Mouse (Mus musculus) kidney, adult 9 months (tissue): ENCODE results near the gene Actl6b.

ENCODE experiments used
- DNase-seq: peaks from one replicate; pipeline ENCODE4 v3.0.0; 2022

Gene Actl6b

DNA sequence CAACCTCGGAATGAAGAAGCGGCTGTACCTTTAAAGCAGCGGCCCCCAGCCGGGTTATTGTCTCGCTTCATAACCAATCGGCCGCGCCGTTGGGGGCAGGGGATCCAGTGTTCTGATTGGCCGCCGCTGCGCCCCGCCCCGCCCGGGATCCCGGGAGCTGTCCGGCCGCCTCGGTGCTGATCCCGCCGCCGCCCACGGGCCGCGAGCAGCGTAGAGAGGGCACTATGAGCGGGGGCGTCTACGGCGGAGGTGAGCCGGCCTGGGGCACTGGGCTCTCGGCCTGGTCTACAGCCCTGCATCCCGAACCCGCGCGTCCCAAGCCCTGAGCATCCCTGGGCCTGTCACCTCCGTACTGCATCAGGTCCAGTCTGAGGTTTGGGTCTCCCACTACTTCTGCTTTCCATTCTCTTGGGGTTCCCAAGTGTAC is at the start of gene Actl6b:
Gene Actl6b (plus strand): TSS at position 107 of the 427 bp plus-strand sequence.
- DNase-seq: peak; percentile 61

DNA sequence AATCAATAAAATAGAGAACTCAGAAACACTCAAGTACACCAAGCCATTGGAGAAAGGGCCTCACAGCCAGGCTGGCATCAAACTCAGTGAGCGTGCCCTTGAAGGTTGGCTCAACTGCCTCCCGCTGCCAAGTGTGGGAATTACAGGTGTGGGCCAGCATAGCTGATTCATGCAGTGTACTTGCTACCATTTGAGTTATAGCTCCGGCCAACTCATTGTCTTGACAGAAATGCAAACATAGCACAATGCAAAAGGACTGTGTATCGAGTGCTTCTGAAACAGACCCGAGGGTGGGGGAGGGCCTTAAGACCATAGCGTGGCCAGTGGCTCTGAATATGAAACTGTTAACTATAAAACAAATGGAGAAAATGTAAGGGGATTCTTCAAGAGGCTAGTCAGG is 49.3 kb upstream of the Actl6b start:
- no peak for DNase-seq

DNA sequence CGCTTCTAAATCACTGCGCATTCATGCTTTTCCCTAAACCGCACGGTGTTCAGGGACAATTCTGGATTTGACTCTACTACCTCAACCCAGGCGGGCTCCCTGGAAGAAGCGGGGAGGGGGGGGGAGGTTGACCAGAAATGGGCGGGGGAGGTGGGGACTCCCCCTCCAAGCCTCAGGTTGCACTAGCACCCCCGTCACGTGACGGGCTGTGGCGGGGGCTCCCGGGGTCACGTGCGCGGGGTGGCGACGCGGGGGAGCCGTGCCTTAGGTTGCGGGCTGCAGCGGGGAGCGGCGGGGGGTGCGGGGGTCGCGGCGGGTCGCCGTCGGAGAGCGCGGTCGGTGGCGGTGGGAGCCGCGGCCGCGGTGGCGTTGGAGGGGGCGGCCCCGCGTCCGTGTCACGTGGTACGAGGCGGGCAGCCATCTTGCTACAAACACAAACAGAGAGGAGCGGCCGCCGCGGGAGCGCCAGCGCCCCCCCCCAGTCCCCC is 43.3 kb upstream of the Actl6b start:
- DNase-seq: peak; percentile 84

DNA sequence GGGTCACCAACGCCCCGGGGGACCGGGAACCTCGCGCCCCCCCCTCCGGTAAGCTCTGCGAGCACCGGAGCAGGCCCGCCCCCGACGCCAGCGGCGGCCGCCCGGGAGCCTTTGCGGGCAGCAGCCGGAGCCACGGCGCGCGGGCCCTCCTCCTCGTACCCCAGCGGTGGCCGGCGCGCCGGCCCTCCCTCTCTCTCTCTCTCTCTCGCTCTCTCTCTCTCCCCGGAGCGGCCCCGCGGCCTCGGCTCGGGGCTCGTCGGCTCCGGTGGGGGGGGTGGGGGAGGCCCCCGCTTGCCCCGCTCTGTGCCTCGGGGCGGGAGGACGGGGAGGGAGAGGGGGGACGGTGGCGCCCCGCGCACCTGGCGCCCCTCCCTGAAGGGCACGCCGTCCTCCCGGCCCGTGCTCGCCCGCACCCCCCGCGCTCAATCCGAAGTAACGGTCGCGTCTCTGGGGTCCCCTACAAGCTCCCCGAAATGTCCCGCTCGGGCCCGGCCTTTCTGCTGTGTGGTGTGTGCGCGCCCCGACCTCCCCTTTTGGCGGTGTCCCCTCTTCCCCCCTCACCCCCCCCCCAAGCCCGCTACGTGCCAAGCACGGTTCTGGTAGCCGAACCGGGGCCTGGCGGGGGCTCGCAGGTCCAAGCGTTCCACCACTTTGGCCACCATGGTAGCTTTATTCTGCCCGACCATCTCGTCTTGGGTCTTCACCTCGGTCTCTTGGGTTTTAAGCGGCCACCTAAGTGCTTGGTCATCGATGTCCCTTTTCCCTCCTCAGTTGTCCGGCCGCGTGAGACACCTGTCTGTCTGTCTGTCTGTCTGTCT is 42.5 kb upstream of the Actl6b start:
- no peak for DNase-seq

DNA sequence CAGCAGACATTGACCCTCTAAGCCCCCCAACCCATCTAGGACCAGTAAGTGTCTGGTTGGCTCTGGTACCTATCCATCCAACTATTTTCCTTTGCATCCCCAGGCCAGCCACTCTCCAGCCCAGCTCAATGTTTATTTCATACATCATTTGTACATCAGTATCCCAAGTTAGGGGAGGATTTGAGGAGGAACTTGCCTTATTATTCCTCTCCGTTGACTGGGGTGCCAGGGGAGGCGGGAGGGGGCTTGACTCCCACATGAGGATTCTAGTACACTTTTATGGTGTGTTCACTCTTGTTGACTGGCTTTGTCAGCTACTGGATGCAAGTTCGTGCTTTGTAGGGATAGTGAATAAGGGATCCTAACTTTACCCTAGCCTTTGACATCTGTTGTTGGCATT is 41.6 kb upstream of the Actl6b start:
- DNase-seq: no peak

DNA sequence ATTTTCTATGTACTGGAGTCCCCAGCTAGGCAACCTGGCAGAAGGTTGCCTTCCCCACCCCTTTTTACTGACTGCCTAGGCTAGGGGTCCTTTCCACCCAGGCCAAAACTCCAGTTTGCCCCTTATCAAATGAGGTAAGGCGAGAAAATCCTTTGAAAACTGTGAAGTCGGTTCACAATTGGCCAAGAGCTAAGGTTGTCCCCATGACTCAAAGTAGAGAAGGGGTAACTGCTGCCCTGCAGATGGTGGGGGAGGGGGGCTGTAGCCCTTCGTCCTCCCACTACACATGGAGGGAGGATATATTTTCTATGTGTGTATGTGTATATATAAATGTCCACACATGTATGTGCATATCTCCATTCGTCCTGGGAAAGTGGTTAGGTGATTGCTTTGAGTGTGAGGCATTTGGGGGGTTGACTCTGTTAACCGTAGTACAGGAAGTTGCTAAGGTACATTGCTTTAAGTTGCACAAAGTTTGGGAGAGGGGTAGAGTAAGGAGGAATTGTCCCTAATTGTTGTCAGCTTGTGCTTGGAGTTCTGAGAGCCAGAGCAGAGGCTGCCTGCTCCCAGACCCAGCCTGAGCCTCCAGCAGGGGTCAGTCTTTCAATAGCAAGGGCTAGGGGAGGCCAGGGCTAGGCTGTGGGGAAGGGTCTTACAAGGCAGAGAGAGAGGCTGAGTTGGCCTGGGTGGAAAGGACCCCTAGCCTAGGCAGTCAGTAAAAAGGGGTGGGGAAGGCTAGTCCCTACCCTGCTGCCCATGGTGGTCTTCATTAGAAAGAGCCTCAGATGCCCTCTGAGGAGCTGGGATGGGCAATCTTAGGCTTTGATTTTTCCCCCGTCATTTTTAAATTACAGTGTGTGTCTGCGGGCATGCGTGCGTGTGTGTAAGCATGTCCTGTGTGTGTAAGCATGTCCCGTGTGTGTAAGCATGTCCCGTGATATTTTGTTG is 40.2 kb upstream of the Actl6b start:
- DNase-seq: no peak

DNA sequence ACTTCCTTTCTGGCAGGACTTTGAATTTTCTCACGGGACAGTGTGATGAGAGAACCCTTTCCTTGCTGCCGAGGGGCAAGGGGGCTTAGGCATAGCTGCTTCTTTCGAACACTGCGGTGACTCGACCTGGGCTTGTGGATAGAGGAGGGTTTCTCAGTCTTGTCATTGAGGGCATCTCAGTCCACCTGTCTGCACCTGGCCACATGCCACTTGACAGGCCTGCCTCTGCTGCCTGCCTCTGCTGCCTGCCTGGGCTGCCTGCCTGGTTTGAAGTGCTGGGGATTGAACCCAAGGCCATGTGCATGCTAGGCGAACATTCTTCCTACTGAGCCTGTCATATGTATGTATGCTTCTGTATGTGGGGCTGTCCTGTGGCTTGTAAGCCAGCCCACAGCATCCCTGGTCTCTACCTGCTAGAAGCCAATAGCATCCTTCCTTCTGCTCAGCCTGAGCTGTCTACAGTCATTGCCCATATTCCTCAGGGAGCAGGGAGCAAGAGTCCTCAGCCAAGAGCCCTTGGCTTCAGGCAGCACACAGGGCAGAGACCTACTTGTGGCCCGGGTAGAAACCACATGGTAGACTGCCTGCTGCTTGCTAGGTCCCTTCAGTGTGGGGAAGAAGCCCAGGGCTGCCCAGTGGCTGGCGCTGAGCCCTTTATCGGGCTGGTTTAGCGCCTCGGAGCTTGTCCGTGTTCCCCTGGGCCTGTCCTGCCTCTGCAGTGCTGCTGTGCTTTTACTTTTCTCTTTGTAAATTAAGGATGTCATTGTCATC is 39.2 kb upstream of the Actl6b start:
- no peak for DNase-seq

DNA sequence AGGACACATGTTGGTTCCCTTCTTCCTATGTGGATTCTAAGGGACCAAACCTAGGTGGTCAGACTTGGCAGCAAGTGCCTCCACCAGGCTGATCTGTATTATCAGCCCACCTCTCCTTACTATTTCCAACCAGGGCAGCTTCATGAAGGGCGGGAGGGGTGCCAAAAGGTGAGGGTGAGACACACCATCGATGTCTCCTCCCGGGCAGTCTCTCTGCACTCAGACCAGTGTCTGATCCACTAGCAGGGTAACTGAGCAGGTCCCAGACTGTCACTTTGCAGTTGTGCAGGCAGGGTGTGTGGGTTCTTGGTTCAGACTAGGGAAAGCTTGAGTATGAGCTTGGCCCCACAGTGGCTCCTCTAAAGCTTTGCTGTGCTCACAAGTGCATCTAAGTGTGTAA is 38.5 kb upstream of the Actl6b start:
- DNase-seq: no peak

DNA sequence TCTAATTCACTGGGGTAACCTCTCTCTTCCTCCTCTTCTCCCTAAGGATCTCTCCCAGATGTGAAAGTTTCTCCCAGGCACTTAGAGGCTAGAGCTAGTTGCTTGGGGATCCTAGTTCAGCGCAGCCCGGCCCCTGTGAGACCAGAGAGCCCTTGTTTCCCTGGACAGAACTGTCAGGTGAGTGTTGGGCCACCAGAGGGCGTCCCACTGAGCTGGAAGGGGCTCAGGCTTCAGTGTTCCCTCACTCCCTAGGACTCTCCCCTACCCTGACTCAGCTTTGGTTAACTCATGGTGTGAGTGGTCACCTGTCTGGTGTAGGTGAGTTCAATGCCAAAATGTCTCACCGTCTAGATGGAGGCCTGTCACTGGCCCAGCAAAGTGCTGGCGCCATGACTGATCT is 34.9 kb upstream of the Actl6b start, which contains the start of gene Gigyf1:
Gene Gigyf1 (plus strand): TSS at position 113 of the 400 bp plus-strand sequence.
- DNase-seq: no peak

DNA sequence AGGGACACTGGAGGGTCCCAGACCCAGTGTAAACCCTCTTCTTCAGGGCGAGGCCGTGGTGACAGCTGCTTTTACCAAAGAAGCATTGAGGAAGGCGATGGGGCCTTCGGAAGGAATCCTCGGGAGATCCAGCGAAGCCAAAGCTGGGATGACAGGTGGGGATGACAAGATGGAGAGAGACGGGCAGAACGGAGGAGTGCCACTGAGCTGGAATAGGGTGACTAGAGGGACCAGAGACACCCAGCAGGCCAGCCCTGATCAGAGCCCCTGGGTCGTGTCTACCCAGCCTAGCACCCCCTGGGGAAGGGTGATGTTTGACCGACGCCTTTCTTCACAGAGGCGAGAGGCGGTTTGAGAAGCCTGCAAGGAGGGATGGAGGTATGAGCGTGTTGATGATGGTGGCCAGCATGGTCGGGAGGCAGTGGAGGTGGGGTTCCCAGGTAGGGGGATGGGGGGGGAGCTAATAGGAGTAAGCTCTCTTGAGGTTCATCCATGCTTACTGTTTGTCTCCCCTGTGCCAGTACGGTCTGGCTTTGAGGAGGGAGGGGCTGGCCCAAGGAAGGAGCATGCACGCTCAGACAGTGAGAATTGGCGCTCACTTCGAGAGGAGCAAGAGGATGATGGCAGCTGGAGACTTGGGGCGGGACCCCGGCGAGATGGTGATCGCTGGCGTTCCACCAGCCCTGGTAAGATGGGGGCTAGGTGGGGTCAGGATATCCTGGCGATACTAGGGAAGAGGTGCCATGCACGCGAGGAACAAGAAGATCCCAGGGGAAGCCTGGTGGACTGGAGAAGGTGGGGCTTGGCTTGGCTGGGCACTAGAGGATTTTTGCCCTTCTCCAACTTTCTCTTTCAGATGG is 33.4 kb upstream of the Actl6b start:
- DNase-seq: no peak

DNA sequence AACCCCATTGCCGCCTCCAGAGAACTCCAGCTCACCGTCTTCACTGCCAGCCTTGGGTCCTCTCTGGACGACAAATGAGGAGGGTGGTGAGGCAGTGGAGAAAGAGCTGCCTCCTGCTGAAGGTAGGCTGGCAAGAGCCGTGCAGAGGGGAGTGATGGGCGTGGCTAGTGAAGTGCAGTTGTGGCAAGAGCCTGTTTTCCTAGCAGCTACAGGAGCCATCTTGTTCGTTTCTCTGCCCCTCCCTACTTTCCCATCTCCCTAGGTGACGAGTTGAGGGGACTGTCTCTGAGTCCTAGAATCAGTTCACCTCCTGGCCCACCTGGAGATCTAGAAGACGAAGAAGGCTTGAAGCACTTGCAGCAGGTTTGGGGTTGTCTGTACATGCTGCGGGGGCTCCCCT is 31.5 kb upstream of the Actl6b start:
- DNase-seq: no peak

DNA sequence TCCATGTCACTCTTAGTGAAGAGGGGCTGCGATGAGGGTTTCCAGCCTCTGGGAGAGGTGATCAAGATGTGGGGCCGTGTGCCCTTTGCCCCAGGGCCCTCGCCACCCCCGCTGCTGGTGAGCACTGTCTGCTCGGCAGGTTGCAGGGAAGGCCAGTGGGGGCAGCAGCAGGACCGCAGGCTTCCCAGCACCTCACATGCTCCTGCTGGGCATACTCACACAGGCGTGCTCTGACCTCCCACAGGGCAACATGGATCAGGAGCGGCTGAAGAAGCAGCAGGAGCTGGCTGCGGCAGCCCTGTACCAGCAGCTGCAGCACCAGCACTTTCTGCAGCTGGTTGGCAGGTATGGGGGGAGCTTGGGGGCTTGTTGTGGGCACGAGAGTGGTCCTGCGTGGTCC is 30.6 kb upstream of the Actl6b start:
- DNase-seq: no peak

DNA sequence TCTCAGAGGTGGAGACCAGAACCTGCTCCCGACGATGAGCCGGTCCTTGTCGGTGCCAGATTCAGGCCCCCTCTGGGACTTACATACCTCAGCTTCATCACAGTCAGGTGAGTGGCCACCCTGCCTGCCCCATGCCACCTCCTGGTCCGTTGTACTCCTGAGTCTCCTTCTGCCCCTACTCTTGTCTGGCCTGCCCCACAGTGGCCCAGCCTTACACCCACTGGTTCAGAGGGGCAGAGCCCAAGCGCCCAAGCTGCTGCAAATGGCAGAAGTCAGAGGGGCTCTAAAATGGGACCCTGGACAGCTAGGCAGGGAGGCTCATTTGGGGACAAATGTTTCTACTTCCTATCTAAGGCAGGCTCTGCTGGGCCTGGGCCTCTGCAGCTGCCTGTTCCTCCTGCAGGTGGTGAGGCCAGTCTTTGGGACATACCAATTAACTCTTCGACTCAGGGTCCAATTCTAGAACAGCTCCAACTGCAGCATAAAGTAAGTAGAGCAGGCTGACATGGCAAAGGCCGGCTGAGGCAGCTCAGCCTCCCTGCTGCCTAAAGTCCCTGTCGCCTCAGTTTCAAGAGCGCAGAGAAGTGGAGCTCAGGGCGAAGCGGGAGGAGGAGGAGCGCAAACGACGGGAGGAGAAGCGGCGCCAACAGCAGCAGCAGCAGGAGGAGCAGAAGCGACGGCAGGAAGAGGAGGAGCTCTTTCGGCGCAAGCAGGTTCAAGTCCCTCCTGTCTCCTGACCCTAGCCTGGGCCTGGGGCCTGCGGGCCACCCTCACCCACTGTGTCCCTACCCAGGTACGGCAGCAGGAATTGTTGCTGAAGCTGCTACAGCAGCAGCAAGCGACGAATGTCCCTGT is 29.7 kb upstream of the Actl6b start:
- no peak for DNase-seq

DNA sequence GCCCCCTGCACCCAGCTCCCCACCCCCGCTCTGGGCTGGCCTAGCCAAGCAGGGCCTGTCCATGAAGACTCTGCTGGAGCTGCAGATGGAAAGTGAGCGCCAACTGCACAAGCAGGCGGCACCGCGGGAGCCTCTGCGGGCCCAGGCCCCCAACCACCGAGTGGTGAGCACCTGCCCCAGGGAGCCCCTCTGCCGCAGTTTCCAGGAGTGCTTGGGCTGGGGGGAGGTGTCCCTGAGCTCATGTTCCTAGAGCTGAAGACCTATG is 29.1 kb upstream of the Actl6b start:
- DNase-seq: no peak

DNA sequence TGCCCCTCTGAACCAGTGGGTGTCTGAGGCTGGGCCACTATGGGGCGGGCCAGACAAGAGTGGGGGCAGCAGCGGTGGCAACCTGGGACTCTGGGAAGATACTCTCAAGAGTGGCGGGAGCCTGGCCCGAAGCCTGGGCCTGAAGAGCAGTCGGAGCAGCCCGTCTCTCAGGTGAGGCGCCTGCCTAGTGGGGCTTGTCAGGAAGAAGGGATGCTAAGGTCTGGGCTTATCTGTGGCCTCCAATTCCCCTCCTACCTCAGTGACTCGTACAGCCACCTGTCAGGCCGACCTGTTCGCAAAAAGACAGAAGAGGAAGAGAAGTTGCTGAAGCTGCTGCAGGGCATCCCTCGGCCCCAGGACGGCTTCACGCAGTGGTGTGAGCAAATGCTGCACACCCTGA is 28.6 kb upstream of the Actl6b start:
- no peak for DNase-seq

DNA sequence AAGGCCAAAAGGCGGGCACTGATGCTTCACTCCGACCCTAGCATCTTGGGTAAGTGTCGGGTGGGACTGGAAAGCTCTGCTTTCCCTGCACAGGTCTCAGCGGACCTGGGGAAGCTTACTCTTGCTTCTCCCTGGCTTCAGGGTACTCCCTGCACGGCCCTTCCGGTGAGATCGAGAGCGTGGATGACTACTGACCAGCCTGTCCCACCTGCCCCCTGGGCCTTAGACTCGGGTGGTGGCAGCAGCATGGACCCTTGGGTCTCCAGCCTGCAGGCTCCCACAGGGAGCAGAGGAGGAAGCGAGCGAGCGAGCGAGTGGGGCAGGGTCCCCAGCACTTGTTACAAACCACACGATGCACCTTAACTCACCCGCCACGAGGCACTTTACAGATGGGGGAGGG is 27.8 kb upstream of the Actl6b start:
- DNase-seq: no peak

DNA sequence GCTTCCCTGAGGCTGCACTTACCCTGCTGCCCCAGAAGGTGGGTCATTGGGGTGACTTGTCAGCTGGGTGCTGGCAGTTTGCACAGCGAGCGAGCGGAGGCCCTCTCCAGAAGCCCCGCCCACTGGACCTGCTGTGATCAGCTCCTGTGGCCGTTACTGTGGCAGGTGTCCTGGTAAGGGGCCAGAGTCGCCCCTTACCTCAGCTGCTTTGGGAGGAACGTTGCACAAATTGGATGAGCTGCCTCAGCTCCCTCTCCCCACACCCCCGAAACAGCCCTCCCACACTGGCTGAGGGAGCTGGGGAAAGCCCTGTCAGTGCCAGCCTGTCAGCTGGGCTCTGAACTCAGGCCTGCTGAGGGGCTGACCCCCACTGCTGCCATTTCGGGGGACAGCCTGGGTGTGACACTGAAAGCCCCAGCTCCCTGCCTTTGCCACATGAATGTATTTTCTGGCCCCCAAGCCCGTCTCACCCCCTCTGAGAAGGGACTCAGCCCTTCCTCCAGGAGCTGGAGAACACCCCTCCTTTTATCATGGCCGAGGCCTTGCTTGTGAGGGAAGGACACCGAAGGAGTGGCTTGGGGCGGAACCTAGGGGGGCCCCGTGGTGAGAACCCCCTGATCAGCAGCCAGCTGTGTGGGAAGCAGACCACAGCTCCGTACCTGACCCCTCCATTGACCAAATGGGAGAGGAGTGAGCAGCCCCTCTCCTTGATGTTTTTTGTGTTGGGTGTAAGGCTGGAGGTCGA is 27.0 kb upstream of the Actl6b start:
- DNase-seq: peak; percentile 56

DNA sequence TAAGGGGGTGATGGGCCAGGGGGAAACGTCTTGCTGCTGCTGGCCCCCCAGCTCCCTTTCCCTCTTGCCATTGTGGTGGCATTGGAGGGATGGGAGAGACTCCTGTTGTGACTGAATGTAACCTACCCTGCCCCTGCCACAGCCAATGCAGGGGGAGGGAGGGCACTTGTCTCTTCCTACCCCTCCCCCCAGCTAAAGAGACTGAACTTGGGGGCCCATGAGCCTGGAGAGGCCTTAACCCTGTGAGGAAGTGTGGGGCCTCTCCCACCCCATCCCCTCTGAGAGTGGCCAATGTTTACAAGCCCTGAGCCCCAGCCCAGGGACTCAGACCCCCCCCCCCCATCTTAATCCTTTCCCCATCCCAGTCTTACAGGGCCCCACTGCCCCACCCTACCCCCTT is 25.9 kb upstream of the Actl6b start:
- DNase-seq: no peak

DNA sequence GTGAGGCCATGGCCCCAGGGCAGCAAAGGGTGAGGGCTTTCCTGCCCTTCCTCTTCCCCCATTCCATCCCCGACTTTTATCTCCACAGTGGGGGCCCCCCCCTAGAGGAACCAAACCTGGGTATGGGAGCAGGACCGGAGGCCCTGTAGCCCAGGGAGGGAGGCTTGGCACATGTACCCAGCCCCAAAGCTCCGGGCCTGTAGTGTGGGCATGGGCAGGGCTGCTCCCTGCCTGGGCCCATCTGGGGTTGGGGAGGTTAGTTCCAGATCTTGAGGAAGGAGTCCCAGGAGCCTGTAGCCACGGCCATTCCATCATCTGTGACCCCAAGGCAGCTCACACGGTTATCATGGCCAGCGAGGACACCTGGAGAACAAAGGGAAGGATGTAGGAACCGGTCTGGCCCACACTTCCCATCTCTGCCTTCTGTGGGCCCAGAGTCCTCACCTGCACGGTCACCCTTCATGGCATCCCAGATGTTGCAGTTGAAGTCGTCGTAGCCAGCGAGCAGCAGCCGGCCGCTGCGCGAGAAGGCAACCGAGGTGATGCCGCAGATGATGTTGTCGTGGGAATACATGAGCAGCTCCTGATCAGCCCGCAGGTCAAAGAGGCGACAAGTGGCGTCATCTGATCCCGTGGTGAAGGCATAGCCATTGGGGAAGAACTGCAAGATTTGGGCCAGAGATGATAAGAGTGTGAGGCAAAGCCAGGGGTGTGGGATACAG is 24.9 kb upstream of the Actl6b start:
- DNase-seq: no peak
